Mouse (Mus musculus) cerebellum, adult 9-10 months (tissue): ENCODE data around the gene Slc25a12.
A peak's percentile ranks its signal among the peaks of the same experiment; 100 is the strongest.

Experiments used
- DNase-seq: peaks from one replicate; pipeline ENCODE4 v3.0.0; 2022

Slc25a12 gene

DNA sequence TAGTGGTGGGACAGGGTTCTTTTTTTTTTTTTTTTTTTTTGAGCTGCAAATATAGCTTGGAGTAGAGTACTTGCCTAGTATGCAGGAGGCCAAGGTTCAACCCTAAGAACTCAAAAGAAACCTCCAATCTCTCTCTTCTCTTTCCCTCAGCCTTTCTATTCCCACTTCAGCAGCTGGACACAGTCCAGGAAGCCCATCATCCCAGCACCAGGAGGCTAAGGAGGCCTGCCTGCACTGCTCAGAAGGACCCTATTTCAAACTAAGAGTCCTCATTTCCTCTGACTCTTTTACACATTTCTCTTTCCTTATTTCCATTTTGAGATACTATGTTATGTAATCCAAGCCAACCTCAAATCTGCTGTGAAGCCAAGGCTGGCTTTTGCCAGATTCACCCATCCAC is 64.3 kb downstream of the Slc25a12 start:
- no peak for DNase-seq

DNA sequence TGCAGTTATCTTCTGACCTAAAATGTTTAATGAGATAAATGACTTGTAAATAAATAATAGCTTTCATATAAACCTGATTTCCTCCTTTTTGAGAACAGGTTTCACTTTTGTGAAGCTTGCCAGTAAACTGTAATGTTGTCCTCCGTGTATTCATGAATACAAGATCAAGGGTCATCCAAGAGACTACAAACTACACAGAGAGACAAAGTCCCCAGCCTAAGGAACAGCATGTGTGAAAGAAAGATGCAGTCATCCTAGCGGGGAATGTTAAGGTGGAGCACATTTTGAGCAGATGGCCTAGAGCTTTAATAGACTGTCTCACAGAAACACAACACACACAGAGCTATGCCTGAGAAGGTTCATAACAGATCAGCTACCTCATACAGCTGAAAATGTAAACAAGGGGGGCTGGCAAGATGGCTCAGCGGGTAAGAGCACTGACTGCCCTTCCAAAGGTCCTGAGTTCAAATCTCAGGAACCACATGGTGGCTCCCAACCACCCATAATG is 65.3 kb downstream of the Slc25a12 start:
- DNase-seq = no peak

DNA sequence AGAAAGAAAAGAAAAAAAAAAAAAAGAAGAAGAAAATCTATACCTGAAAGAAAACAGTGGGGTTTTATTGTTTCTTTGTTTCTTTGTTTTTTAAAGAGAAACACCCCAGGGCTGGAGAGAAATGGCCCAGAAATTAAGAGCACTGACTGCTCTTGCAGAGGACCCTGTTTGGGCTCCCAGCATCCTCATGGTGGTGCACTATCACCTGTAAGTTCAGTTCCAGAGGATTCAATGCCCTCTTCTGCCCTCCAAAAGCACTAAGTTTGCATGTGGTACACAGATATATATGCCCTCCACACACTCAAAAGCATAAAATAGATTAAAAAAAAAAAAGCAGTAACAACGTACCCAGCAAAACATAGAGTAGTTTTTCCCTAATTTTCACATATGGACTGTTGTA is 68.8 kb downstream of the Slc25a12 start:
- no peak for DNase-seq

GRCm38 (mm10) chr2:71297501-71297900 is 70.0 kb downstream of the Slc25a12 start:
- no peak for DNase-seq

DNA sequence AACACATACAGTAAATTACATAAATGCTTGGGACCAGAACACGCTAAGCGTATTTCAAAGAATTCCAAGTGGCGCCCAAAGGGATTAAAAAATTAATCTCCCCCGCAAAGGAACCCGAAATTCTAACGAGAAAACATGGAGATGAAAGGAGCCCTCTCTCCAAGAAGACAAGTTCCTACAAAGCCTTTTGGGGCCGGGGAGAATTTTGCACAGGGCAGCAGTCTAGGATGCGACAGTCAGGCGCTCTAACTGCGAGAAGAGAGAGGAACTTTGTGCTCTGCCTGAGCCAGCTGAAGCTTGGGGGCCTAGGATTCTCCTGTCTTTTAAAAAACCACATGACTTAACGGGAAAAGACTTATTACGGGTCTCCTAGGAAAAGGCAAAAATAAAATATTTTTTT is 71.7 kb downstream of the Slc25a12 start:
- DNase-seq = no peak

DNA sequence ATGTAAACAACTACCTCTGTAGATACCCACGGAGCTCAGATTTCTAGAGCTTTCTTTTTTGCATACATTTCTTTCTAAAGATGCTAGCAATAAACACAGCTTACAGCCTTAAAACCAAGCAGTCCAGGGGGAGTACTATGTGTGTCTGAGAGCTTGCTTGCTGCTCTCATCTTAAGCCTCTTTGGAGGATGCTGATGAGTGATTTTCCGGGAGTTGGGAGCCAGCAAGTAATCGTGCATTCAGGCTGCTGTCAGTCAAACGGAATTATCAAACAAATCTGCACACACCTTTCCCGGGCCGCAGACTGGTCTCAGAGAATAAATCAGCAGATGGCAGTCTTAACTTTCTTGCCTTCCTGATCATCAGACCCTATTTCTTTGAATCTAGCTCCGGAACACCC is 73.1 kb downstream of the Slc25a12 start:
- no peak for DNase-seq

DNA sequence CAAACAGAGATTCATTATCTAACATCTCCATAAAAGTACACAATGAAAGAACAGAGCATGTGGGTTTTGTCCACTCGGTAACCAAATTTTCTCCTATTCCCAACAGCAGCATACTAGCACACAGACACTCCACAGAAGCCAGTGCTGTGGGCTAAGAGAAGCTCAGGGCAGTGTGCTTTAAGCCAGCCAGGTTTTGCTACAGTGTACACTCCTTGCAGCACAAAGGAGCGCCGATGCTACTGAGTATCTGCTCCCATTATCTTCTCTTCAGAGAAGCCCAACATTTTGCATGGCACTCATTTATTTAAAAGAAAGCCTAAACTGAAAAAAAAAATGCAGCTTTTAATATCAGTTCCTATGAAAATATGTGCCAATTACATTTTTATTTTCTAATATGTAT is 73.6 kb downstream of the Slc25a12 start:
- DNase-seq = no peak

- no peak for DNase-seq
These were observed 76.0 kb downstream of the Slc25a12 start for GRCm38 (mm10) chr2:71291566-71291965.

GRCm38 (mm10) chr2:71290107-71290775 is 77.3 kb downstream of the Slc25a12 start:
- no peak for DNase-seq

DNA sequence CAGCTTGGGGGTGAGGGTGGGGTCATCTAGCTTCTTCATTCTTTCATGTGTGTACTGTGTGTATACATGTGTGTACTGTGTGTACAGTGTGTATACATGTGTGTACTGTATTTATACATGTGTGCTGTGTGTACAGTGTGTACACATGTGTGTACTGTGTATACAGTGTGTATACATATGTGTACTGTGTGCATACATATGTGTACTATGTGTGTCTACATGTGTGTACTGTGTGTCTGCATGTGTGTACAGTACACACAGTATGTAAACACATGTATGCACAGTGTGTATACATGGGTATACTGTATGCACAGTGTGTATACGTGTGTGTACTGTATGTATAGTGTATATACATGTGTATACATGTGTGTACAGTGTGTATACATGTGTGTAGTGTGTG is 85.6 kb downstream of the Slc25a12 start:
- no peak for DNase-seq

DNA sequence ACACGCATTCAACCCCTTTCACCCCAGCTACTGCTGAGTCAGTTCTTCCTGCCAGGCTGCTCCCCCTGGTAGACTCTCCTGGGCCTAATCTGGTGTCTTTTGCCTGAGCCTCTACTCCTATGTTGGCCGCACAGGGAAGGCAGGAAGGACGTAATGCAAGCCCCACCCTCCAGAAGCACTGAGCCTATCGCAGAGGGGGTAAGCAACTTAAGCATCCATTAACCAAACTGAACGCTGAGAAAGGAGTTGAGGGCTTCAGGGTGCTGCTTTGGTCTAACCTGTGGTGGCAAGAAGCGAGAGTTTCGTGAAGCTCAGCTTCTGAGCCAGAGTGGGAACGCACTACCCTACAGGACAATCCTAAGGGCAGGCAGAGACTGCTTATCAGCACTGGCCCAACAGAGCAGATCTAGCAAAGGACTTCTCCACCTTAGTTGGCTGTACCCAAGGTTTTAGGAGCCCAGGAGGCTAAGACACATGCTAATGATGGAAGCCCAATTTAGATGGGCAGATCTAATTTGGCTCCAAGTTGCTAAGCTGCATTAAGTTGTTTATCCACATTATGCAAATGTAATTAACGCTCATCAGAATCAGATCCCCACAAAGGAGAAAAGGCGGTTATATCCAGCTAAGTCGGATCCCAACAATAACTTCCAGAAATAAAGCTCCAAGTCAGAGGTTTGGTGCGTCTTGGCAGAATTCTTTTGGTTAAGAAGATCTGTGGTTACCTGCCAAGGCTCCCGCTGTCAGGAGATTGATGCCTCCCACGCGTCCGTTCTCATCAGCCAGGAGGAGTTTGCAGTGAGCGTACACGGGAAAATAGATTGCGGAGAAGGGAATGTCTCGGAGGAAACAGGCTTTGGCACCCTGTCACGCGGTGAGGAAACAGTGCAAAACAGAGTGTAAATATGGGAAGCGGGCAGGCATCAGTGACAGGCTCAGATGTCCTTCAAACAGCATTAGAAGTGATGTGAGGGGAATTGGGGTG is 88.5 kb downstream of the Slc25a12 start:
- DNase-seq = peak; percentile 81

DNA sequence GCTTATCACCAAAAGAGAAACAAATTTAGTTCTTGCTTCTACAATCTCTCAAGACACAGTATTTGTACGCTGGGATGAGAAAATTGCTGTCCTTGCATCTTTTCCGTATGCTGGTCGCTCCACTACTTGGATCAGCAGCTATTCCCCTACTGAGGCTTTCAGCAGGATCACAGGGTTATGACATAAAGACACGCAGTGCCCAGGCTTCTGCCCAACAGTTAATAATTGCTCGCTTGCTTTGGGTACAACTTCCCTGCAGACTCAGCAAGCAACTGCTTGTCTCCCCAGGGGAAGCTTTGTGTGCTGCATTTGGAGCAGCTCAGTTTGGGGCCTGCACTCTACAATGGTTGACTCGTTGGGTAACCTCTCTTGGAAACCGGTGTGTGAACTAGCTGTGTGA is 91.8 kb downstream of the Slc25a12 start:
- DNase-seq = no peak

DNA sequence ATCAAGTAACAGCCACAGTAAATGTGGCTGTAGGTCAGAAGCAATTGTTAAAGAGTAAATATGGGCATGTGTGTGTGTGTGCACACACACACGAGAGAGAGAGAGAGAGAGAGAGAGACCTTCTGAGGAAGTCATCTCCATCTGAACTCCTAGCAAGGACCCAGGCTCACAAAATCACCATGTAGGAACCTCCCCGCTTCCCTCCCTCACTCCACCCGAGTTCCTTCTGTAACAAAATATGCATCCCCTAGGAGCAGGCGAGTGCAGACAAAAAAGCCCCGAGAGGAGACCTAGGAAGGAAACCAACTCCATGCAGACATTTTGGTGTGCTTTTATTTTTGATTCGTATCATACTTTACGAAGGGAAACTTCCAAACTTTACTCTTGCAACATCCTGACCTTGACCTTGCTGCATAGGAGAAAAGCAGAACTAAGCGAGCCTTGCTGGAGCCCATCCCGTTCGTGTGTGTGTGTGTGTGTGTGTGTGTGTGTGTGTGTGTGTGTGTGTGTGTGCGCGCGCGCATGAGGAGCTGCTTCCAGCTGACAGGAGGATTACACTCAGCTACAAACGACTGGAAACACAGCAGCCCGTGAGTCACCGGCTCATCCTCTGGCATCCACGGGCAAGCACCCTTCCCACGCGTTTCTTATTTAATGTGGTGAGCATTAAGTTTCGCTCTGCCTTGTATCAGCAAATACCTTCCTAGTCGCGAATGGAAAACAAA is 93.4 kb downstream of the Slc25a12 start:
- no peak for DNase-seq

DNA sequence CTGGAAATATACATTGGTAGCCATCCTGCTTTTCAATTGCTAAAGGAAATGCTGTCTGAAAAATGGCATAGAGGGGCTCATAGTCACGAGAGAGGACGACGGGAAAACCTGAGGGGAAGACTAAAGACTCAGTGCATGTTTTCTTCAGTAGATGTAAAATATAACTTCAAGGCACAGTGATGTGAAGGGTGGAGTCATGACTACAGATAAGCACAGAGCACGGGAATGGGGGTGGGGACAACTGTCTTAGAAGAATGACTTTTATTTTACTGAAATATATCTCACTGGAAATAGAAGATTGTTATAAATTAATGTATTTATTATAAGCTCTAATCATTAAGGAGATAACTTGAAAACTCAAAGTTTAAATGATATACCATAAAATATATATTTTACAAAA is 97.5 kb downstream of the Slc25a12 start:
- no peak for DNase-seq

DNA sequence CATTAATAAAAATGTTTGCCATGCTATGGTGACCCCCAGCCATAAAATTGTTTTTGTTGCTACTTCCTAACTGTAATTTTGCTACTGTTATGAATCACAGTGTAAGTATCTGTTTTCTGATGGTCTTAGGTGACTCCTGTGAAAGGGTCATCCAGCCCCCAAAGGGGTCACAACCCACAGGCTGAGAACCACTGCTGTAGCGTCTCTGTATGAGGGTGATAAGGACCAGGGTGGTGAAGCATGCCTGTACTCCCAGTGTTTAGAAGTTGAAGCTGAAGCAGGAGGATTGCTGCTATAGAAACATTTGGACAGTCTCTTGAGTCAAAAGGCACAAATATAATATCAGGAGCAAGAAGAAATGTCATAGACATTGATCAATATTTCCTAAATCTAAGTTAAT is 98.2 kb downstream of the Slc25a12 start:
- DNase-seq = no peak

DNA sequence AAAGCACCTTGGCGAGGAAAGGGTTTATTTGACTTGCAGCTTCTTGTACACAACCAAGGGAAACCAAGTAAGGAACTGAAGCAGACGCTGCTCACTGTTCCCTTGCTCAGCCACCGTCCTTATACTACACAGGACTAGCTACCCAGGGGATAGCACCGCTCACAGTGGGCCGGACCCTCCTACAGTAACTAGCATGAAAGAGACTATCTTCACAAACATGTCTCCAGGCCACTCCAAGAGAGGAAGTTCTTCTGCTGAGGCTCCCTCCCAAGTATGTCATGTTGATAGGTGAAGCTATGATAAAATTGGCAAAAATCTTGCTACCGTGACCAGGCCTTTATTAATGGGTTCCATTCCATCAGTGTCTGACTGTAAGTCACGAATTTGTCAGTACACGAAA is 98.9 kb downstream of the Slc25a12 start:
- DNase-seq = no peak

DNA sequence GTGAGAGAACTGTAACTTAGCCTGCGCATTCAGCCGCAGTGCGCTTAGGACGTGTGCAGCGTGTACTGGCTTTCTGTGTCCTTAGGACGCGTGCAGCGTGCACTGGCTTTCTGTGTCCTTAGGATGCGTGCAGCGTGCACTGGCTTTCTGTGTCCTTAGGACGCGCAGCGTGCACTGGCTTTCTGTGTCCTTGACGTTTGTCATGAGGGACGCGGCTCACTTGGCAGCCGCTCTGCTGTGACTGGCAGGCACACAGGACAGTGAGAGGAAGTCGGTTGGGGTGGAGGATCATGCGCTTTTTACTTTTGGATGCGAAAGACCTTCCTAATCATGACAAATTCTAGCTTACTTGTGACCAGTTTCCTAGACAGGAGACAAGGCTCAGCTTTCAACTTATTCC is 103.0 kb downstream of the Slc25a12 start:
- DNase-seq = no peak

DNA sequence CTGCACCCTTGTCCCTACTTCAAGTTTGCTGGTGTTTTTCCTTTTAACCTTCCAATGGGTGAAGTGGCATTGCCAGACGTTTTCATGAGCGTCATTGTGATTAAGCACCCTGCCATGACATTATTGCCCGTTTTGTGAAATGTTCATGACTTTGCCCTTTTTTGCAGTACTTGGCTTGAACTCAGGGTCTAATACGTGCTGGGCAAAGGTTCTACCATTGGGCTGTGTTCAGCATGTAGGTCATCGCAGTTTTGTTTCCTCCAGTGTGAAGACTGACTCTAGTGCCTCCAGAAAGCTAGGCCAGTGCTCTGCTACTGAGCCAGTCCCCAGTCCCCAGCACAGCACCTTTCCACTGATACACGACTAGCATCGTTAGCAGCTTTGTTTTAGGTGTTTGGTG is 111.0 kb downstream of the Slc25a12 start:
- no peak for DNase-seq

GRCm38 (mm10) chr2:71254836-71255235 is 112.7 kb downstream of the Slc25a12 start:
- no peak for DNase-seq

DNA sequence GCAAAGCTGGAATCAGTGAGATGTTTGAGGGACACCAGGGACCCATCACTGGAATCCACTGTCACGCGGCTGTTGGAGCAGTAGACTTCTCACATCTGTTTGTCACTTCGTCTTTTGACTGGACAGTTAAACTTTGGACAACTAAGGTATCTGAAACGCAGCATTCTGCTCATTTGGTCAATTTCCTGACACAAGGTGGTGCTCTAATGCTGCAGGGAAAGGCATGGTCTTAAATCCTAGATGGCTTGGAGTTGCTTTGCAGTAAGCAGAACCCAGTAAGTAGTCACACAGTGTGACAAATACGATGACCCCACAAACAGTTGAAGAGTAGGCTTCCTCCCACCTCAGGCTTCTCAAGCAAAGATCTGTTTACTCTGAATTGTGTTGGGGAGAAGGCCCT is 116.7 kb downstream of the Slc25a12 start:
- peak; percentile 20 for DNase-seq

DNA sequence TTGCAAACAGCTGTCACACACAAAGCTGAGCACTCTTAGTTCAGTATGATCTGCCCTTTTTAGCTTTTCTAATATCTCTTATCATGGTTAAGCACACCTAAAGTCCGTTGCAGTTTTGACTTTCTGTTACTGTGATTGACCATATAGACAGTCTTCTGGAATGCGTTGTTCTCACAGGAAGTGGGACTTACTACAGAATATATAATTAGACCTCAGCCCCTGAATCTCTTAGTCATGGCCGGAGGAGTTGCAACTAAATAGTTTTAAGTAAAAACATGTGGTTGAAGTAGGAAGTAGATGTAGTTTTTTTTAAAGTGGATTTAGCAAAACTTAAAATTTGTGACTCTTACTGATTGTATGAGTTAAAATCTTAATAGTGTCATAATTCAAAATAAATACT is 119.5 kb downstream of the Slc25a12 start:
- DNase-seq = no peak

GRCm38 (mm10) chr2:71246096-71246495 is 121.5 kb downstream of the Slc25a12 start:
- no peak for DNase-seq

DNA sequence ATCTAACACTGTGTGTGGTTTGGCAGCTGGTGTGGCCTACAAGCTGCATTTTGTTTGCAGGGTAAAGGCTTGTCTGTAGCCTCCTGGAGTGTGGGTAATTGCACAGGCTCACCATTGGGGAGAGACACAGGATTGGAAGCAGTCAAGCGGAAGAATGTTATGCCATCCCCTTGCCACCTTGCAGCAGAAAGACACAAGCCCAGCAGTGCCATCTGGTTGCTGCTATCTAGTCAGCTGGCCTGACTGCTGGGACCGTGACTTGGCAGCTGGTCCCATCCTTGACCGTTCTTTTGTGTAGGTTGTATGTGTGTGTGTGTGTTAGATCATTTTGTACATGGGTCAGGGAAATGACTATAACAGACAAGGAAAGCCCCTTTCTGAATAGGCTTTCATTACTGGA is 122.1 kb downstream of the Slc25a12 start:
- peak; percentile 93 for DNase-seq
